Mouse (Mus musculus): ENCODE results near the gene Scgb2b11.
"Not testable (repeated sequence)": the region's sequence is repeated elsewhere in the genome, so short reads cannot be mapped to it uniquely, and the experiment has no call there.

The Scgb2b11 gene

GRCm38 (mm10) chr7:32211045-32211444, at the start of gene Scgb2b11:
TSS of gene Scgb2b11 (minus strand) at chr7:32211145.
- in situ Hi-C loops (cut with MboI, MseI), result loop anchor here (5.0 kb wide), 1 partner anchor 966 kb away; no protein-coding TSS in a partner anchor

- in situ Hi-C loops (cut with MboI, MseI), result not testable (repeated sequence)
These were observed 11.6 kb upstream of the Scgb2b11 start, which contains the start of gene Scgb1b11 for GRCm38 (mm10) chr7:32222540-32222939. TSS of gene Scgb1b11 (plus strand) at chr7:32222840.
